Mouse (Mus musculus): ENCODE measurements around the gene Lrr1. TPM values are rescaled to one million over a fixed set of nuclear protein-coding genes. Genes with fewer than 3 reads are reported as not detected.

Lrr1 gene
- polyA plus RNA-seq, 1 experiment from 2014 or later: 9.7 TPM

GRCm38 (mm10) chr12:69220613-69221277, 52.1 kb downstream of the Lrr1 start:
- Histone ChIP-seq H3K4me2 (ENCODE audit: low read length) (no peak overlapping the region), H3K9me3 (ENCODE audit: control insufficient read depth, low read length) (no peaks in the 10 kb centered on the region), H3K4me3 (replicated peaks; ENCODE audit: low read length) (no peak overlapping the region), H3K4me1 (replicated peaks; ENCODE audit: control insufficient read depth, insufficient read depth, low read length) (peaks cover 1% of the 10 kb centered on the region), H3K27ac (ENCODE audit: low read length) (no peak overlapping the region), H3K27me3 (replicated peaks; ENCODE audit: control insufficient read depth, insufficient read depth, low read length) (no peaks in the 10 kb centered on the region), H3K36me3 (ENCODE audit: control insufficient read depth, insufficient read depth) (no peaks in the 10 kb centered on the region), H3K9ac (replicated peaks; ENCODE audit: low read depth, low read length) (no peak overlapping the region)
- 92% methylated on average over 19 of the region's 19 CpGs for WGBS
- ATAC-seq: no peak

GRCm38 (mm10) chr12:69227776-69228466, 59.3 kb downstream of the Lrr1 start, which contains the start of gene Pole2:
TSS of gene Pole2 (minus strand) at chr12:69228195.
- no peaks in the 10 kb centered on the region for H3K36me3 ChIP-seq (ENCODE audit: control insufficient read depth, insufficient read depth)
- H3K27ac ChIP-seq (ENCODE audit: low read length): no peak within 1 kb of the TSS
- H3K9me3 ChIP-seq (ENCODE audit: control insufficient read depth, low read length): no peaks in the 10 kb centered on the region
- H3K27me3 ChIP-seq (replicated peaks; ENCODE audit: control insufficient read depth, insufficient read depth, low read length): no peaks in the 10 kb centered on the region
- H3K4me2 ChIP-seq (ENCODE audit: low read length): peak within 1 kb of the TSS; percentile 52
- peak; percentile 97 for ATAC-seq
- WGBS: under 1% methylated on average over 37 of the region's 37 CpGs
- H3K4me3 ChIP-seq (replicated peaks; ENCODE audit: low read length): peak within 1 kb of the TSS; percentile 58
- H3K9ac ChIP-seq (replicated peaks; ENCODE audit: low read depth, low read length): peak within 1 kb of the TSS; percentile 53; the same call in 1 of the 2 replicates
- H3K4me1 ChIP-seq (replicated peaks; ENCODE audit: control insufficient read depth, insufficient read depth, low read length): no peaks in the 10 kb centered on the region

Small RNAs within 50 kb of the gene (microRNA-seq; reads per million reads assigned to microRNA genes)
- not detected for gene Gm47287
- not detected for gene Gm47295

Other genes starting within 250 kb of the Lrr1 start
- 987 and 1,101 TPM in 2 replicates for gene Rps29, start 9.6 kb upstream of the Lrr1 start, polyA plus RNA-seq (2015; fragmentation: Nextera tagmentation; extraction: Ambion mirVana)
- 289 and 292 TPM in 2 replicates for gene Rpl36al, start 15.3 kb downstream of the Lrr1 start, polyA plus RNA-seq (2015; fragmentation: Nextera tagmentation; extraction: Ambion mirVana)
- 32.6 and 37.8 TPM in 2 replicates for gene Mgat2, start 15.3 kb downstream of the Lrr1 start, polyA plus RNA-seq (2015; fragmentation: Nextera tagmentation; extraction: Ambion mirVana)
- 20.0 and 23.6 TPM in 2 replicates for gene Gm49383, start 28.3 kb downstream of the Lrr1 start, polyA plus RNA-seq (2015; fragmentation: Nextera tagmentation; extraction: Ambion mirVana)
- gene Dnaaf2, start 29.6 kb downstream of the Lrr1 start, polyA plus RNA-seq (2015; fragmentation: Nextera tagmentation; extraction: Ambion mirVana): 8.1 and 9.1 TPM in 2 replicates
- 16.5 and 22.1 TPM in 2 replicates for gene Gm49384, start 35.5 kb downstream of the Lrr1 start, polyA plus RNA-seq (2015; fragmentation: Nextera tagmentation; extraction: Ambion mirVana)
- 7.2 and 8.0 TPM in 2 replicates for gene Pole2, start 59.4 kb downstream of the Lrr1 start, polyA plus RNA-seq (2015; fragmentation: Nextera tagmentation; extraction: Ambion mirVana)
- gene Klhdc1, start 72.4 kb downstream of the Lrr1 start, polyA plus RNA-seq (2015; fragmentation: Nextera tagmentation; extraction: Ambion mirVana): 12.5 TPM in 2 replicates
- 272 and 285 TPM in 2 replicates for gene Klhdc2, start 127.9 kb downstream of the Lrr1 start, polyA plus RNA-seq (2015; fragmentation: Nextera tagmentation; extraction: Ambion mirVana)
- 87.6 and 94.4 TPM in 2 replicates for gene Nemf, start 188.4 kb downstream of the Lrr1 start, polyA plus RNA-seq (2015; fragmentation: Nextera tagmentation; extraction: Ambion mirVana)
- 22.2 and 27.6 TPM in 2 replicates for gene Arf6, start 203.3 kb downstream of the Lrr1 start, polyA plus RNA-seq (2015; fragmentation: Nextera tagmentation; extraction: Ambion mirVana)
- gene Gm9887, start 203.6 kb downstream of the Lrr1 start, polyA plus RNA-seq (2015; fragmentation: Nextera tagmentation; extraction: Ambion mirVana): 0.62 TPM in 1 of 2 replicates, not detected in the other

All from forebrain, embryonic 16.5 days (tissue).